Mouse (Mus musculus) heart, embryonic 13.5 days (tissue): Measurements from ENCODE around the gene St5. TPM values are rescaled to one million over a fixed set of nuclear protein-coding genes. Genes with fewer than 3 reads are reported as not detected.

Experiments used
- ATAC-seq: fragments of 200-750 bp; cut with Nextera tagmentation; 2 replicates; pipeline ENCODE4 v1.8.0; 2017; ENCODE audit warnings: moderate TSS enrichment; ENCODE audit not compliant: insufficient number of reproducible peaks, low FRiP score, low TSS enrichment; ENCODE audit errors: extremely low read depth
- H3K27ac ChIP-seq: fragments of 300-500 bp; sonication (generic); replicated peaks from 2 replicates; pipeline ENCODE4 v1.5.1; 2015; ENCODE audit warnings: moderate library complexity, mild to moderate bottlenecking, inconsistent platforms
- H3K27me3 ChIP-seq: fragments of 300-500 bp; sonication (generic); replicated peaks from 2 replicates; pipeline ENCODE4 v1.6.1; 2015; ENCODE audit warnings: mild to moderate bottlenecking, inconsistent platforms
- H3K36me3 ChIP-seq: fragments of 300-500 bp; sonication (generic); 2 replicates; pipeline ENCODE4 v1.6.1; 2015; ENCODE audit warnings: mild to moderate bottlenecking, inconsistent platforms
- H3K4me1 ChIP-seq: fragments of 300-500 bp; sonication (generic); 2 replicates; pipeline ENCODE4 v1.6.1; 2015; ENCODE audit warnings: inconsistent platforms
- H3K4me2 ChIP-seq: fragments of 300-500 bp; sonication (generic); 2 replicates; pipeline ENCODE4 v1.6.1; 2015; ENCODE audit warnings: inconsistent platforms, mild to moderate bottlenecking, moderate library complexity
- H3K4me3 ChIP-seq: fragments of 300-500 bp; sonication (generic); 2 replicates; pipeline ENCODE4 v1.5.1; 2015; ENCODE audit warnings: moderate library complexity, mild to moderate bottlenecking, inconsistent platforms
- H3K9ac ChIP-seq: fragments of 300-500 bp; sonication (generic); 2 replicates; pipeline ENCODE4 v1.6.1; 2015; ENCODE audit warnings: inconsistent platforms, mild to moderate bottlenecking, moderate library complexity
- H3K9me3 ChIP-seq: fragments of 300-500 bp; sonication (generic); 2 replicates; pipeline ENCODE4 v1.6.1; 2016; ENCODE audit warnings: inconsistent platforms
- WGBS: fragments of 180-500 bp; shearing (Covaris S2); methylation state at CpG from one replicate; pipeline ENCODE4 v1.1.7; 2015; ENCODE audit warnings: mixed read lengths; 5-methylcytosine and 5-hydroxymethylcytosine counted together
- polyA plus RNA-seq: library from polyadenylated mRNA; unstranded; fragments of >200 nt; fragmentation: Nextera tagmentation; extraction: Ambion mirVana; gene quantifications from 2 replicates; pipeline ENCODE4 v1.2.1, GENCODE M21; 2015

St5 gene
- polyA plus RNA-seq, 1 experiment from 2014 or later: 30.6 TPM

- H3K4me1 ChIP-seq: peaks cover 33% of the 10 kb centered on the region
- no peak overlapping the region for H3K27ac ChIP-seq
- no peak overlapping the region for H3K4me3 ChIP-seq
- H3K36me3 ChIP-seq: no peaks in the 10 kb centered on the region
- no peak overlapping the region for H3K4me2 ChIP-seq
- H3K9ac ChIP-seq: no peak overlapping the region
- no peaks in the 10 kb centered on the region for H3K9me3 ChIP-seq
- no peaks in the 10 kb centered on the region for H3K27me3 ChIP-seq
- ATAC-seq: no peak
- WGBS: 82% methylated on average over 5 of the region's 5 CpGs
Observed at GRCm38 (mm10) chr7:109666664-109667063, 36.7 kb downstream of the St5 start.

- no peaks in the 10 kb centered on the region for H3K27me3 ChIP-seq
- H3K4me2 ChIP-seq: no peak overlapping the region
- 88% methylated on average over 4 of the region's 4 CpGs for WGBS
- no peak overlapping the region for H3K4me3 ChIP-seq
- H3K4me1 ChIP-seq: peaks cover 18% of the 10 kb centered on the region; the same call in 1 of the 2 replicates
- H3K27ac ChIP-seq: no peak overlapping the region
- H3K36me3 ChIP-seq: no peaks in the 10 kb centered on the region
- no peaks in the 10 kb centered on the region for H3K9me3 ChIP-seq
- no peak overlapping the region for H3K9ac ChIP-seq
- ATAC-seq: no peak
Observed at GRCm38 (mm10) chr7:109662626-109663025, 40.8 kb downstream of the St5 start.

DNA sequence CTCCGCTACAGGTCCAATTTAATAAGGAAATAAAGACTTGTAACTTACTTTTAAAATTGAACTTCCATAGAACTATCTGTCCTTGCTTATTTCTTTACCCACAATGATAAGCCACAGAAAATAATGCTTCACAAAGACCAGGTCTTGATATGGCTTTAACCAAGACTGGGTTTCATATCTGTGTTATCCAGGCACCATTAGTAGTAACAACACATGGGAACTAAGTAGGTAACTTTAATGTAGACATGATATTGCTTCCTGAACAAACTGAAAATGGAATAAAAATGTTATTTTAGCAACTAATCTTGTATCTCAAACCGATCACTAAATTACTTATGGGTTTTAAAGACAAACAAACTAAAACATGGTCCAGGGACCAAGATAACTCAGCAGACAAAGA, 44.1 kb downstream of the St5 start:
- WGBS: 89% methylated on average over 2 of the region's 2 CpGs

GRCm38 (mm10) chr7:109657884-109658283, 45.5 kb downstream of the St5 start:
- WGBS: 53% methylated on average over 6 of the region's 6 CpGs
- H3K9ac ChIP-seq: no peak overlapping the region
- H3K27ac ChIP-seq: no peak overlapping the region
- H3K4me3 ChIP-seq: no peak overlapping the region
- H3K9me3 ChIP-seq: no peaks in the 10 kb centered on the region
- no peaks in the 10 kb centered on the region for H3K27me3 ChIP-seq
- peaks cover 5% of the 10 kb centered on the region; the same call in 1 of the 2 replicates for H3K36me3 ChIP-seq
- no peak overlapping the region for H3K4me2 ChIP-seq
- peaks cover 16% of the 10 kb centered on the region for H3K4me1 ChIP-seq
- ATAC-seq: no peak

More for the DNA sequence above, 44.1 kb downstream of the St5 start:
- H3K27me3 ChIP-seq: no peaks in the 10 kb centered on the region
- H3K9me3 ChIP-seq: no peaks in the 10 kb centered on the region
- peaks cover 18% of the 10 kb centered on the region for H3K4me1 ChIP-seq
- H3K4me3 ChIP-seq: no peak overlapping the region
- no peak overlapping the region for H3K4me2 ChIP-seq
- H3K36me3 ChIP-seq: peaks cover 5% of the 10 kb centered on the region; the same call in 1 of the 2 replicates
- ATAC-seq: no peak
- no peak overlapping the region for H3K9ac ChIP-seq
- no peak overlapping the region for H3K27ac ChIP-seq

GRCm38 (mm10) chr7:109654871-109655270, 48.5 kb downstream of the St5 start:
- Histone ChIP-seq H3K4me2 (no peak overlapping the region), H3K4me1 (peaks cover 20% of the 10 kb centered on the region), H3K27me3 (no peaks in the 10 kb centered on the region), H3K4me3 (no peak overlapping the region), H3K9me3 (no peaks in the 10 kb centered on the region), H3K36me3 (peaks cover 5% of the 10 kb centered on the region; the same call in 1 of the 2 replicates), H3K9ac (no peak overlapping the region), H3K27ac (no peak overlapping the region)
- 58% methylated on average over 5 of the region's 5 CpGs for WGBS
- ATAC-seq: peak; percentile 31; the same call in 1 of the 2 replicates

DNA sequence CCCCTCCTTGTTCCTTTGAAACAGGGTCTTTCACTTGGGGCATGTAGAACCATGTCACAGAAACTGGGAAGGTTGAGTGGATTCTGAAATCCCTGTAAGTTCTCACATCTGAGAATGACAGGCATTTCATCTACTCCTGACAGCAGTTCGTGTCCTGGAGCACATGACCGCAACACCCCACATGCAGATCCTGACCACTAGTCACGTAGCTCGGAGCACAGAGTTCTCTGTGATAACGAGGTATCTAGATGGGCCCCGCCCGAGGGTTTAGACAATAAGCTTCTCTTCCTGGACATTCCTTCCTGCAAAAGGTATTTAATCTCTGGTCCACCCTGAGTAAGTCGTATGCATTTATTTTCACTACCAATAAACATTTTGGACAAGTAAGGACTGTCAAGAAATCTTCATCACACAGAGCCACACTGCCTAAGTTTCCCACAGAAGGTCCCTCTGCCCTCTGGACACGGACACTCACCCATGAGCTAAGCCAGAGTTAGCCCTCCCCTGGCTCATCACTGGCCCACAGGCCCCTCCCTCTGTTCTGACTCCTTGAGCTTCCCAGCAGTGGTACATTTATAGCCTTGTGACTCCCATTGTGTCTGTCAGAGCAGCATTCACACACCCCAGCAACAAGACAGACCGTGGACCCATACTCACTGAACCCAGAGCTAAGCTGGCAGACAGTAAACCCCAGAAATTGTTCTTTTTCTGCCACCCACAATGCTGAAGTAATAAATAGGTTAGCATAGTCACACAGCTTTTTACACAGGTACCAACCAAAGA, 54.4 kb downstream of the St5 start:
- Histone ChIP-seq H3K9me3 (no peaks in the 10 kb centered on the region), H3K4me1 (peaks cover 36% of the 10 kb centered on the region), H3K27me3 (no peaks in the 10 kb centered on the region), H3K4me3 (no peak overlapping the region), H3K9ac (0 out of 2 replicates have a peak overlapping the region, but pooled peaks have one; percentile 33), H3K36me3 (no peaks in the 10 kb centered on the region), H3K27ac (peak overlapping the region; percentile 63), H3K4me2 (peak overlapping the region; percentile 37)
- no peak; the same call in 1 of the 2 replicates for ATAC-seq
- 23% methylated on average over 10 of the region's 10 CpGs for WGBS

GRCm38 (mm10) chr7:109646574-109646973, 56.8 kb downstream of the St5 start:
- H3K9me3 ChIP-seq: no peaks in the 10 kb centered on the region
- no peaks in the 10 kb centered on the region for H3K36me3 ChIP-seq
- H3K9ac ChIP-seq: no peak overlapping the region
- peaks cover 49% of the 10 kb centered on the region for H3K4me1 ChIP-seq
- no peaks in the 10 kb centered on the region for H3K27me3 ChIP-seq
- no peak overlapping the region for H3K4me2 ChIP-seq
- no peak for ATAC-seq
- WGBS: 30% methylated on average over 3 of the region's 3 CpGs
- H3K27ac ChIP-seq: peak overlapping the region; percentile 29; the same call in 1 of the 2 replicates
- H3K4me3 ChIP-seq: no peak overlapping the region

DNA sequence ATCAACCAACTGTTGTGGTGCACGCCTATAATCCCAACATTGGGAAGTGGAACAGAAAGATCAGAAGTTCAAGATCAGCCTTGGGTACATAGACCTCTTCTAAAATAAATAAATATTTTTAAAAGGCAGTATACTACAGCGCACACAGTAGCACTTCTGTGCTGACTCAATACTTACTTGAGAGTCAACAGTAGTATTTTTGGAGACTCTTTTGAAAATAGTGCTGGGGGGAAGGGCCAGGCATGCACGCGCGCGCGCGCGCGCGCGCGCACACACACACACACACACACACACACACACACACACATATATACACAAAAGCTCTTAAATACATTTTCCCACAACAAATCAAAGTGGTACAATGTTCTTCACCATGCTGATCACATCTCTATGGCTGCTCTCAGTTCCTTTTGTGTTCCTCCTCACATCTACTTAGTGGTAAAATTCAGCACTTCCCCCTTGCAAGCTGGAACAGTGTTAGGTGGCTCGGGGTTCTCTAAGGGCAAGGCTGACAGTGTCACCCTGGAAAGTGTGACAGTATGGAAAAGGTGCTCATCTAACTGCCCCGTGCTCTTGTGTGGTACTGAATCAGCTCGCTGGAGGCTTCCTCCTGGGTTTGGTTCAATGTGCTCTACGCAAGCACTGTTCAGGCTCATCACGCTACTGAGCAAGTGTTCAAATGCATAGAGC, 60.0 kb downstream of the St5 start:
- Histone ChIP-seq H3K27me3 (no peaks in the 10 kb centered on the region), H3K9me3 (no peaks in the 10 kb centered on the region), H3K4me2 (no peak overlapping the region), H3K4me1 (peaks cover 43% of the 10 kb centered on the region), H3K27ac (no peak overlapping the region), H3K36me3 (no peaks in the 10 kb centered on the region), H3K9ac (no peak overlapping the region), H3K4me3 (no peak overlapping the region)
- ATAC-seq: no peak
- 91% methylated on average over 18 of the region's 18 CpGs for whole genome bisulfite sequencing

- Histone ChIP-seq H3K4me1 (peaks cover 47% of the 10 kb centered on the region), H3K36me3 (no peaks in the 10 kb centered on the region), H3K4me2 (no peak overlapping the region), H3K9ac (no peak overlapping the region), H3K27ac (no peak overlapping the region), H3K9me3 (no peaks in the 10 kb centered on the region), H3K27me3 (no peaks in the 10 kb centered on the region), H3K4me3 (no peak overlapping the region)
- no peak for ATAC-seq
- 31% methylated on average over 1 of the region's 1 CpGs for WGBS
Observed at GRCm38 (mm10) chr7:109641963-109642362, 61.4 kb downstream of the St5 start.

DNA sequence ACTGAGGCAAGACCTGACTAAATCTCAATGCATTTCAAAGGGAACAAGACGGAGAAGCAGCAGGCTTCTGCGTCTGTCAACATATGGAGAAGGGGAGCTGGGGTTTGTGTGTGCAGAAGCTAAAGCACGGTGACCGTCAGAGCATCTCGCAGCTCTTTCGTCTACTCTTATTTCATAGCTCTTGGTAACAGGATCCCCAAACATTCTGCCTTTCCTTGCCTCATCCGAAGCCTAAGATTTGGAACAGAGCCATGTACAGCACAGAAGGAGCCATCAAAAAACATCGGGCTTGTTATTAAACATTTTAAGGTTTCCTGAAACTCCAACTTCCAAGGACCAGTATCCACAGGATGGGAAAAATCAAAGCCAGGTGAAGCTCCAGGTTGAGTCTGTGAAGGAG, 62.3 kb downstream of the St5 start:
- 74% methylated on average over 8 of the region's 8 CpGs for WGBS
- H3K4me1 ChIP-seq: peaks cover 48% of the 10 kb centered on the region
- no peak for ATAC-seq

GRCm38 (mm10) chr7:109637391-109637790, 66.0 kb downstream of the St5 start:
- no peaks in the 10 kb centered on the region for H3K27me3 ChIP-seq
- peaks cover 57% of the 10 kb centered on the region for H3K4me1 ChIP-seq
- H3K9me3 ChIP-seq: no peaks in the 10 kb centered on the region
- no peak overlapping the region for H3K4me3 ChIP-seq
- H3K27ac ChIP-seq: peak overlapping the region; percentile 65
- peak overlapping the region; percentile 8 for H3K4me2 ChIP-seq
- peak overlapping the region; percentile 37 for H3K9ac ChIP-seq
- WGBS: 38% methylated on average over 5 of the region's 5 CpGs
- no peaks in the 10 kb centered on the region for H3K36me3 ChIP-seq
- ATAC-seq: no peak

More for the DNA sequence above, 62.3 kb downstream of the St5 start:
- no peak overlapping the region for H3K9ac ChIP-seq
- H3K4me2 ChIP-seq: no peak overlapping the region
- H3K4me3 ChIP-seq: no peak overlapping the region
- no peaks in the 10 kb centered on the region for H3K27me3 ChIP-seq
- no peaks in the 10 kb centered on the region for H3K9me3 ChIP-seq
- H3K27ac ChIP-seq: no peak overlapping the region
- H3K36me3 ChIP-seq: no peaks in the 10 kb centered on the region
